Mouse (Mus musculus) cortical plate, adult 2 months (tissue): Measurements from ENCODE around the gene Napa.

Experiments
- CTCF ChIP-seq: fragments of 200-500 bp; IDR thresholded peaks from 2 replicates; pipeline ENCODE4 v1.5.1; 2011; ENCODE audit warnings: mild to moderate bottlenecking, control low read depth, low read length; ENCODE audit not compliant: insufficient read depth; ENCODE audit errors: extremely low read depth
- POLR2A ChIP-seq: fragments of 200-500 bp; IDR thresholded peaks from 2 replicates; pipeline ENCODE4 v1.6.1; 2011; ENCODE audit warnings: mild to moderate bottlenecking, low read length, control low read depth; ENCODE audit not compliant: insufficient read depth; ENCODE audit errors: extremely low read depth

- TF ChIP-seq POLR2A (no peak), CTCF (no peak)
Observed at GRCm38 (mm10) chr7:16053105-16053504, 45.2 kb upstream of the Napa start.
